Mouse (Mus musculus) limb, embryonic 13.5 days (tissue): Measurements from ENCODE around the gene Susd6. TPM values are rescaled to one million over a fixed set of nuclear protein-coding genes. Genes with fewer than 3 reads are reported as not detected.

Experiments
- ATAC-seq: fragments of 200-750 bp; cut with Nextera tagmentation; 2 replicates; pipeline ENCODE4 v1.8.0; 2017; ENCODE audit warnings: low read depth, moderate number of reproducible peaks, moderate TSS enrichment; ENCODE audit not compliant: low FRiP score
- H3K27ac ChIP-seq: fragments of 300-500 bp; sonication (generic); 2 replicates; pipeline ENCODE4 v1.5.1; 2015; ENCODE audit warnings: inconsistent platforms, mild to moderate bottlenecking, moderate library complexity
- H3K27me3 ChIP-seq: fragments of 300-500 bp; sonication (generic); 2 replicates; pipeline ENCODE4 v1.6.1; 2015; ENCODE audit warnings: mild to moderate bottlenecking, inconsistent platforms
- H3K36me3 ChIP-seq: fragments of 300-500 bp; sonication (generic); 2 replicates; pipeline ENCODE4 v1.6.1; 2015; ENCODE audit warnings: inconsistent platforms, mild to moderate bottlenecking, moderate library complexity
- H3K4me1 ChIP-seq: fragments of 300-500 bp; sonication (generic); 2 replicates; pipeline ENCODE4 v1.6.1; 2015; ENCODE audit warnings: inconsistent platforms
- H3K4me2 ChIP-seq: fragments of 300-500 bp; sonication (generic); replicated peaks from 2 replicates; pipeline ENCODE4 v1.6.1; 2015; ENCODE audit warnings: inconsistent platforms, mild to moderate bottlenecking, moderate library complexity
- H3K4me3 ChIP-seq: fragments of 300-500 bp; sonication (generic); 2 replicates; pipeline ENCODE4 v1.5.1; 2015; ENCODE audit warnings: moderate library complexity, mild to moderate bottlenecking, inconsistent platforms
- H3K9ac ChIP-seq: fragments of 300-500 bp; sonication (generic); 2 replicates; pipeline ENCODE4 v1.6.1; 2015; ENCODE audit warnings: mild to moderate bottlenecking, inconsistent platforms
- H3K9me3 ChIP-seq: fragments of 300-500 bp; sonication (generic); 2 replicates; pipeline ENCODE4 v1.6.1; 2016; ENCODE audit warnings: inconsistent platforms
- WGBS: fragments of 180-500 bp; shearing (Covaris S2); methylation state at CpG from one replicate; pipeline ENCODE4 v1.1.7; 2015; 5-methylcytosine and 5-hydroxymethylcytosine counted together
- polyA plus RNA-seq: library from polyadenylated mRNA; unstranded; fragments of >200 nt; fragmentation: Nextera tagmentation; extraction: Ambion mirVana; gene quantifications from 2 replicates; pipeline ENCODE4 v1.2.1, GENCODE M21; 2015

The Susd6 gene
- polyA plus RNA-seq, 1 experiment from 2014 or later: 15.7 TPM

DNA sequence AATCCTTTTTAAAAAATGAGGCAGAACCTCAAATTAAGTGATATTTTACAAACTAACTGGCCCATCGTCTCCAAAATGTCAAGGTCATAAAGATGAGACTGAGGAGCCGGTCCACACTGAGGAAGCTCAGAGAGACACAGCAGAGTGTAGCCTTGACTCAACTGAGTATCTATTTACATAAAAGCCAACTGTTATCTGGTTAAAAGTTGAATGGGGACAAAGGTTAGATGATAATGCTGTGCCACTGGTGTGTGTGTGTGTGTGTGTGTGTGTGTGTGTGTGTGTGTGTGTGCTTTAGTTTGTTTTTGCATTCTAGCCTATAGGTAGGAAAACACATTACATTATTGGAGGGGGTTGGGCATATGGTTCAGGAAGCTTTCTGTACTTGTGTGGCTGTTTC lies 100.8 kb downstream of the Susd6 start:
- H3K27me3 ChIP-seq: 0 out of 2 replicates have a peak, but pooled peaks cover 5% of the 10 kb centered on the region
- ATAC-seq: no peak
- H3K4me1 ChIP-seq: no peaks in the 10 kb centered on the region
- H3K4me2 ChIP-seq: no peak overlapping the region
- no peak overlapping the region for H3K9ac ChIP-seq
- H3K27ac ChIP-seq: no peak overlapping the region
- H3K36me3 ChIP-seq: no peaks in the 10 kb centered on the region
- H3K4me3 ChIP-seq: no peak overlapping the region
- H3K9me3 ChIP-seq: 0 out of 2 replicates have a peak, but pooled peaks cover 7% of the 10 kb centered on the region
- WGBS: 91% methylated on average over 2 of the region's 2 CpGs

DNA sequence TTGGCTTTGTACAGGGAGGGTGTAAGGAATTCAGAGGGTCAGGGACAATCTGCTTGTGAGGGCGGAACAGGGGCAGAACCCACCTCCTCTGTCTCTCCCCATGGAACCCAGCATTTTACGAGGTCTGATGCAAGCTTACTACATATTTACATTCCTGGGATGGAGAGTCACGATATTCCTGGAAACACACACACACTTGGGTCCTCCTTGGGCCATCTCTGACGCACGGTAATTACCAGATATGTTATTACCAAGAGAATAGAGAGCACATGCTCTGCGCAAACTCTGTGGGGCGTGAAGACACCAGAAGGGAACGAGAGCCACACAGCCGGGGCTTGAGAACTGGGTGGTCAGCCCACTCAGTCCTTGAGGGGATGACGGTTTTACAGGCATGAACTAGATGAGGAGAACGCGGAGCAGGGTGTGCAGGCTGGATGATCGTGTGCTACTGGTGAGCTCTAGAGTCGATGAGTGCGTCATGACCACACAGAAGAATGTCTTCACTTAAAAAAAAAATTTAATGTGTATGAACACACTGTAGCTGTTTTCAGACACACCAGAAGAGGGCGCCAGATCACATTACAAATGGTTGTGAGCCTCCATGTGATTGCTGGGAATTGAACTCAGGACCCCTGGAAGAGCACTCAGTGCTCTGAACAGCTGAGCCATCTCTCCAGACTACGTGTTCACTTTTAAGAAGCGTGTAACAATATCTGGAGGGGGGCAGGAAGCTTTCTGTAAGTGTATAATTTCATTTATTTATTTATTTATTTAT lies 103.6 kb downstream of the Susd6 start:
- no peak overlapping the region for H3K9ac ChIP-seq
- 0 out of 2 replicates have a peak, but pooled peaks cover 7% of the 10 kb centered on the region for H3K9me3 ChIP-seq
- H3K27me3 ChIP-seq: 0 out of 2 replicates have a peak, but pooled peaks cover 6% of the 10 kb centered on the region
- ATAC-seq: no peak
- H3K4me2 ChIP-seq: no peak overlapping the region
- no peak overlapping the region for H3K4me3 ChIP-seq
- H3K27ac ChIP-seq: no peak overlapping the region
- no peaks in the 10 kb centered on the region for H3K4me1 ChIP-seq
- 87% methylated on average over 18 of the region's 18 CpGs for WGBS
- no peaks in the 10 kb centered on the region for H3K36me3 ChIP-seq

DNA sequence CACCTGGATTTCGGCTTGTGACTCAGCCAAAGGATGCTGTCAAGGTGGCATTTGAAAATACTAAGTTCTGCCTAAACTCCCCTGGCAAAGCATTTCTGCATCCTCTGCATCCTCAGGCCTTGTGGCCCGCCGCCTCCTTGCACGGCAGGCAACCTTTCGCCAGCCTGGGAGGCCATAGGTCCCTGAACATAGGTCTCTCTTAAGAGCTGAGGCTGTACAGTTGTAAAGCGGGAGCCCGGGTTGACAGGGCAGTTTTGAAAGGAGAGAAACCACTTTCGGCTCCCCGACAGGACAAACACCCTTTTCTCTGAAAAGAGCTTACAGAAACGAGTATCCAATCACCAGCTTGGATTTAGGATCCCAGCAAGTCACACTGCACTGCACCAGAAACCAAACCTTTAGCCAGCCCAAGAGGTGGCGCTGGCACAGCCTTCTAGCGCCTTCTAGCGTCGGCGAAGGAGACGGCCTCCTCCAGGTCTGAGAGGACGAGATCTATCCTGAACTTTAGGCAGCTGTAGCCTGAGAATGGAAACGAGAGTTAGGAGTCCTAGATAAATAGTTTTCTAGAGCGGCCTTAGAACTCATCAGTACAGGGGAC lies 104.8 kb downstream of the Susd6 start:
- Histone ChIP-seq H3K36me3 (no peaks in the 10 kb centered on the region), H3K9ac (0 out of 2 replicates have a peak overlapping the region, but pooled peaks have one; percentile 13), H3K27me3 (0 out of 2 replicates have a peak, but pooled peaks cover 6% of the 10 kb centered on the region), H3K9me3 (no peaks in the 10 kb centered on the region), H3K4me3 (peak overlapping the region; percentile 22), H3K4me1 (no peaks in the 10 kb centered on the region), H3K4me2 (peak overlapping the region; percentile 54), H3K27ac (no peak overlapping the region)
- peak; percentile 89 for ATAC-seq
- 14% methylated on average over 19 of the region's 19 CpGs for WGBS

DNA sequence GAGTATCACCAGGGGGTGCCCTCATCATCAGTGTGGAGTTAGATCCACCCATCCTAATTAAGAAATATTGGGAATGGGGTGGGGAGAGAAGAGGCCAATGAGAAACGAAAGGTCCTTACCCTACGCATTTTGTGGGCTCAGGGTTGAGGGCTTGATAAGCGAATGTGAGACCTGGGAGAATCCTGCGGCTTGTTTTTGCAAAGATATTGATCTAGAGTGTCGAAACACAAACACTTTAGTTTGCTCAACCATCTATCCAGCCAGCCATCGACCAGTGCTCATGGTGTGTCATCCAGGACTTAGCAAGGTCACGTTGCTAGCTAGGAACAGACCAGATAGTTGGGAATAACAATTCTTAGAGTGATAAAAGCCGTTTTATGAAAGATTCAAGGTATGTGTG lies 119.3 kb downstream of the Susd6 start:
- Histone ChIP-seq H3K4me2 (no peak overlapping the region), H3K9ac (no peak overlapping the region), H3K27ac (no peak overlapping the region), H3K27me3 (no peaks in the 10 kb centered on the region), H3K9me3 (no peaks in the 10 kb centered on the region), H3K4me3 (no peak overlapping the region), H3K4me1 (no peaks in the 10 kb centered on the region), H3K36me3 (no peaks in the 10 kb centered on the region)
- 90% methylated on average over 8 of the region's 8 CpGs for WGBS
- no peak for ATAC-seq

DNA sequence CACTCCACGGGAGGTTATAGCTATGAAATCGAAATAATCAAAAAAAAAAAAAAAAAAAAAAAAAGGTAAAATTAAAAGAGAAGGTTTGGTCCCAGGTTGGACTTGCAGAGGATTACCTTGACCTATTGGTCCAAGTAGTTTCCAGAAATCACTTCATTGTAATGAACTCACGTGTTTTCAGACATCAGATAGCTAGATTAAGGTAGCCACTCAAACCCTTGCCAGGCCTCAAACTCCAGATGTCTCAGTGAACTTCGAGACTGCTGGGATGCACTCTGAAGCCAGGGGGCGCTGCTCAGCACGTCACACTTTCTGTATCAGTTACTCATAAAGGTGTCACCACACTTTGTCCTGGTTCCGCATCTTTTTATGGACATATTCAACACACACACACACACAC lies 127.5 kb downstream of the Susd6 start:
- H3K4me2 ChIP-seq: no peak overlapping the region
- H3K36me3 ChIP-seq: no peaks in the 10 kb centered on the region
- no peaks in the 10 kb centered on the region for H3K9me3 ChIP-seq
- no peak overlapping the region for H3K4me3 ChIP-seq
- H3K4me1 ChIP-seq: peaks cover 4% of the 10 kb centered on the region; the same call in 1 of the 2 replicates
- H3K9ac ChIP-seq: no peak overlapping the region
- no peak for ATAC-seq
- WGBS: 56% methylated on average over 7 of the region's 7 CpGs
- H3K27ac ChIP-seq: no peak overlapping the region
- H3K27me3 ChIP-seq: no peaks in the 10 kb centered on the region

DNA sequence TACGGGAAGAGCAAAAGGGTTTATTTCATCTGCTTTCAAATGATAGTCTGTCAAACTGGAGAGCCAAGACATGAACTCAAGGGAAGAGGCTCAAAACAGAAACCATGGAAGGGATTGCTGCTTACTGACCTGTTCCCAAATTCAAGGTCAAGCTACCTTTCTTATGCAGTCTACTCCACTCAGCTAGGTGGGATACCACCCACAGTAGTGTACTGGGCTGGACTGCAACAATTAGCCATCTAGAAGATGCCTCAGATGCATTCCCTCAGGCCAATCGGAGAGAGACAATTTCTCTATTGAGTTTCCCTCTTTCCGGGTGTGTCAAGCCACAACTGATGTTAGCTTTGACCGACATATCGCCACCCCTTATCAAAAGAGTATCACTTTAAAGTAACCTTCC lies 131.0 kb downstream of the Susd6 start:
- Histone ChIP-seq H3K4me1 (peaks cover 6% of the 10 kb centered on the region; the same call in 1 of the 2 replicates), H3K27ac (no peak overlapping the region), H3K9me3 (no peaks in the 10 kb centered on the region), H3K27me3 (no peaks in the 10 kb centered on the region), H3K9ac (no peak overlapping the region), H3K36me3 (no peaks in the 10 kb centered on the region), H3K4me2 (no peak overlapping the region), H3K4me3 (no peak overlapping the region)
- 96% methylated on average over 5 of the region's 5 CpGs for WGBS
- ATAC-seq: no peak

DNA sequence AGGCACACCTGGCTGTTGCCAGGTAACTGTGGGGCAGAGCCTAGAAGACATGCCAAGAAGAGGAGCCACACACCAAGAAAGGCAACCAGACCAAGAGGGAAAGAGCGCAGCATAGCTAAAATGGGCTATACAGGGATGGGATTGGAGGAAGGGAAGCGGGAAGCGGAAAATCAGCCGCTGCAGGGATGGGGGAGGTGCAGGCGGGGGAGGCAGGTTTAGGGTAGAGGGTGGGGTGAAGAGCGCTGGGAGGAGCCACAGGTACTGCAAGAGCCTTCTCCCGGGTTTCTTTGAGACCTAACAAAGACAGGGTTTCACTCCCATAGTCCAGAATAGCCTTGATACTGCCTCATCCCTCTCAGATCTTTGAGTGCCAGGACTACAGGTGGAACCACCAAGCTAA lies 132.6 kb downstream of the Susd6 start:
- Histone ChIP-seq H3K9ac (no peak overlapping the region), H3K4me1 (peaks cover 6% of the 10 kb centered on the region; the same call in 1 of the 2 replicates), H3K9me3 (no peaks in the 10 kb centered on the region), H3K4me2 (peak overlapping the region; percentile 56), H3K4me3 (peak overlapping the region; percentile 21), H3K27me3 (no peaks in the 10 kb centered on the region), H3K27ac (no peak overlapping the region), H3K36me3 (no peaks in the 10 kb centered on the region)
- WGBS: 6% methylated on average over 7 of the region's 7 CpGs
- ATAC-seq: no peak

DNA sequence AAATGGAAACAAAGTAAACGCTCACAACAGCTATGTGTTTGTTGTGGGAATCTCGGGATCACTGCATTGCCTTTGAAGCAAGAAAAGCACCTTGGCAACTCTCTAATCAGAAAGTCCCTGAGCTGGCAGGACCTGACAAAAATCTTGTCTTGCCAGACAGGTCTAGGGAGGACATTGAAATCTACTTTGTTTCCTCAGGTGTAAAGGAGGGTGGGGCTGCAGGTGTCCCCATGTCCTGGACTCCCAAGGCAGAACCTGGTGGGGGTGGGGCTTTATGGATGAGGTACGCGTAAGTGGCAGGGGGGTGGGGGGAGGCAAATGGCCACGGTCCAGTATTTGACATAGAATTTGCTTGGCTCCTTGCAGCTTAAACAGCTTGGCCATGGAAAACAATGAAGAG lies 133.3 kb downstream of the Susd6 start:
- H3K4me1 ChIP-seq: peaks cover 6% of the 10 kb centered on the region; the same call in 1 of the 2 replicates
- no peak overlapping the region; the same call in 1 of the 2 replicates for H3K4me2 ChIP-seq
- H3K9ac ChIP-seq: no peak overlapping the region
- H3K27me3 ChIP-seq: no peaks in the 10 kb centered on the region
- no peaks in the 10 kb centered on the region for H3K36me3 ChIP-seq
- H3K9me3 ChIP-seq: no peaks in the 10 kb centered on the region
- no peak overlapping the region for H3K27ac ChIP-seq
- no peak for ATAC-seq
- WGBS: 50% methylated on average over 5 of the region's 5 CpGs
- H3K4me3 ChIP-seq: no peak overlapping the region

DNA sequence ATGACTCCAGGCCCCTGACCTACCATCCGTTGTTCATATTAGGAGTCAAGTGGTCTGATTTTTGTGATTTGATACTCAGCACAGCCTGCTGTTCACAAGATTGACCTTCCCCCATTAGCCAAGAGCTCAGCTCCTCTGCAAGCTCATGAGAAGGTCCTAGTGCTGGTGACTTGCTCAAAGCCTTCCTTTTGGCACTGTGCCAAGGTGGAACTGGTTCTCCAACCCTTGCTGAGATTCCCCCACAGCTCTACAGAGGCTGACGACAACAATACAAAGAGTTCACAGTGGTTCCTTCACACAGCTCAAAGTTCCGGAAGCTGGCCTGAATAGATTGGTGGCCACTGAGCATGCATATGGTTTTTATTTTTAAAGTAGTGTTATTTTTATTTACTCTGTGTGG lies 133.9 kb downstream of the Susd6 start:
- H3K4me3 ChIP-seq: no peak overlapping the region
- no peaks in the 10 kb centered on the region for H3K9me3 ChIP-seq
- peaks cover 6% of the 10 kb centered on the region; the same call in 1 of the 2 replicates for H3K4me1 ChIP-seq
- no peak overlapping the region for H3K4me2 ChIP-seq
- no peak for ATAC-seq
- no peaks in the 10 kb centered on the region for H3K36me3 ChIP-seq
- 72% methylated on average over 3 of the region's 3 CpGs for WGBS
- no peaks in the 10 kb centered on the region for H3K27me3 ChIP-seq
- no peak overlapping the region for H3K9ac ChIP-seq
- no peak overlapping the region for H3K27ac ChIP-seq

DNA sequence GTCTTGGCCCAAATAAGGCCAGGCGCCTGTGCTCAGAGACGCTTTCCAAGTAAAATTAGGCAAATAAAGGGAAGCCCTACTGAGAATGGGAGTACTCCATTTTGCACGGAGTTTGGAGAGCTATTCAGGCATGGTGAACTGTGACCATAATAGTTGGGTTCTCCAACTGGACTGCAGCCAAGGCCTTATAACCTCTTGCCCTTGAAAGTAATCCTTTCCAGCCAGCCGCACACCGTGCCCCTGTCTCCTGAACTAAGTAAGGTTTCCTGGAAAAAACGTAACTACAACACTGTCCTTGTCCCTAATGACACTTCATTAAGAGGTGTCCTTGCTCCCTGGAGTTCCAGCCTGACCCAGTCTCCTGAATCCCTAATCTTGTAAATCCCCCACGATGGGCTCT lies 135.6 kb downstream of the Susd6 start:
- no peaks in the 10 kb centered on the region for H3K36me3 ChIP-seq
- no peak overlapping the region for H3K4me2 ChIP-seq
- no peak overlapping the region for H3K27ac ChIP-seq
- no peak for ATAC-seq
- no peaks in the 10 kb centered on the region for H3K27me3 ChIP-seq
- no peaks in the 10 kb centered on the region for H3K9me3 ChIP-seq
- H3K9ac ChIP-seq: no peak overlapping the region
- no peak overlapping the region for H3K4me3 ChIP-seq
- WGBS: 55% methylated on average over 7 of the region's 7 CpGs
- H3K4me1 ChIP-seq: peaks cover 6% of the 10 kb centered on the region; the same call in 1 of the 2 replicates

DNA sequence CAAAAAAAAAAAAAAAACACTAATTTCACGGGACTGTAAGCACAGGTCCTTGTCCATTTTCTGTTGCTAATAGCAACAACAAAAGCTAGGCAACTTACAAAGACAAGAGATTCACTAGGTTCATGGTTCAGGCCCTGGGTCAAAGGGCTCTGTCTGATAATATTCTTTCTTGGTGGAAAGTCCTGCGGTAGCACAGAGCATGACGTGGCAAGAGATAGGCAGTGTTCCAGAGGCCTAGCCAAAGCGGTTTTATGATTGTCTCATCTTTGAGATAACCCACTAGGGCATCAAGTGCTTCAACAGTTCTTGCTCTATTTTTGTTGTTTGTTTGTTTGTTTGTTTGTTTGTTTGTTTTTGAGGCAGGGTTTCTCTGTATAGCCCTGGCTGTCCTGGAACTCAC lies 136.2 kb downstream of the Susd6 start:
- ATAC-seq: no peak
- H3K9ac ChIP-seq: no peak overlapping the region
- no peaks in the 10 kb centered on the region for H3K9me3 ChIP-seq
- no peaks in the 10 kb centered on the region for H3K36me3 ChIP-seq
- H3K4me2 ChIP-seq: no peak overlapping the region
- H3K27me3 ChIP-seq: no peaks in the 10 kb centered on the region
- no peak overlapping the region for H3K27ac ChIP-seq
- no peak overlapping the region for H3K4me3 ChIP-seq
- 91% methylated on average over 4 of the region's 4 CpGs for WGBS
- H3K4me1 ChIP-seq: peaks cover 6% of the 10 kb centered on the region; the same call in 1 of the 2 replicates

DNA sequence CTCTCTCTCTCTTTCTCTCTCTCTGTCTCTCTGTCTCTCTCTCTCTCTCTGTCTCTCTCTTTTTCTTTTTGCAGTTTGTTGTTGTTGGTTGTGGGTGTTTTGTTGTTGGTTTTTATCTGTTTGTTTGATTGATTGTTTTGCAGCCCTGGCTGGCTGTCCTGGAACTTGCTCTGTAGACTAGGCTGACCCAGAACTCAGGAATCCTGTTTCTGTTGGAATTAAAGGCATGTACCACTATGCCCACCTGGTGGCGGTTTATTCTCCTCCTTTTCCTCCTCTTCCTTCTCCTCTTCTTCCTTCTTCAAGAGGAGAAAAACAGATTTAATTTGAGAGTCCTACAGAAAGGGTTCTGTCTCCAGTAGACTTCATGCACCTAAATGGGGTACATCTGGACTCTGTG lies 137.2 kb downstream of the Susd6 start:
- H3K9me3 ChIP-seq: no peaks in the 10 kb centered on the region
- WGBS: 57% methylated on average over 1 of the region's 1 CpGs
- H3K36me3 ChIP-seq: no peaks in the 10 kb centered on the region
- H3K4me2 ChIP-seq: no peak overlapping the region
- peaks cover 5% of the 10 kb centered on the region; the same call in 1 of the 2 replicates for H3K4me1 ChIP-seq
- no peak for ATAC-seq
- H3K27me3 ChIP-seq: no peaks in the 10 kb centered on the region
- no peak overlapping the region for H3K4me3 ChIP-seq
- no peak overlapping the region for H3K27ac ChIP-seq
- no peak overlapping the region for H3K9ac ChIP-seq
